Mouse (Mus musculus): ENCODE measurements around the gene Trim41. TPM values are rescaled to one million over a fixed set of nuclear protein-coding genes. Genes with fewer than 3 reads are reported as not detected.
A peak's percentile ranks its signal among the peaks of the same experiment; 100 is the strongest.
"Not testable (repeated sequence)": the region's sequence is repeated elsewhere in the genome, so short reads cannot be mapped to it uniquely, and the experiment has no call there.

Trim41 gene
- polyA plus RNA-seq, 1 experiment from 2014 or later, result 3.2 TPM

GRCm38 (mm10) chr11:48823536-48823972, 6.4 kb upstream of the Trim41 start:
- under 1% methylated on average over 15 of the region's 15 CpGs for WGBS
- peaks cover 20% of the 10 kb centered on the region for H3K4me1 ChIP-seq
- peak overlapping the region; percentile 88 for H3K4me2 ChIP-seq
- H3K27ac ChIP-seq (replicated peaks), result no peak overlapping the region
- H3K27me3 ChIP-seq (replicated peaks), result peaks cover 10% of the 10 kb centered on the region; the same call in 1 of the 2 replicates
- H3K9me3 ChIP-seq, result no peaks in the 10 kb centered on the region; the same call in 1 of the 2 replicates
- H3K4me3 ChIP-seq, result peak overlapping the region; percentile 54
- ATAC-seq (ENCODE audit: extremely low read depth, insufficient number of reproducible peaks, low FRiP score, low TSS enrichment), result no peak
- peak overlapping the region; percentile 72 for H3K9ac ChIP-seq
- no peaks in the 10 kb centered on the region for H3K36me3 ChIP-seq

- Histone ChIP-seq H3K36me3 (no peaks in the 10 kb centered on the region), H3K4me2 (peak overlapping the region; percentile 88), H3K9ac (peak overlapping the region; percentile 37; the same call in 1 of the 2 replicates), H3K9me3 (no peaks in the 10 kb centered on the region; the same call in 1 of the 2 replicates), H3K4me1 (peaks cover 23% of the 10 kb centered on the region), H3K27ac (replicated peaks) (no peak overlapping the region), H3K27me3 (replicated peaks) (peaks cover 10% of the 10 kb centered on the region; the same call in 1 of the 2 replicates), H3K4me3 (peak overlapping the region; percentile 54)
- 34% methylated on average over 14 of the region's 14 CpGs for WGBS
- no peak for ATAC-seq (ENCODE audit: extremely low read depth, insufficient number of reproducible peaks, low FRiP score, low TSS enrichment)
Observed at GRCm38 (mm10) chr11:48822768-48823512, 5.8 kb upstream of the Trim41 start.

- Histone ChIP-seq H3K27me3 (replicated peaks) (peaks cover 10% of the 10 kb centered on the region; the same call in 1 of the 2 replicates), H3K4me1 (peaks cover 16% of the 10 kb centered on the region)
- ATAC-seq (ENCODE audit: extremely low read depth, insufficient number of reproducible peaks, low FRiP score, low TSS enrichment); H3K9ac ChIP-seq; H3K4me3 ChIP-seq; H3K27ac ChIP-seq (replicated peaks); H3K36me3 ChIP-seq; H3K9me3 ChIP-seq; H3K4me2 ChIP-seq: not testable (repeated sequence)
- 74% methylated on average over 14 of the region's 14 CpGs for WGBS
Observed at GRCm38 (mm10) chr11:48821299-48821698, 4.1 kb upstream of the Trim41 start.

- ATAC-seq (ENCODE audit: extremely low read depth, insufficient number of reproducible peaks, low FRiP score, low TSS enrichment), result no peak
- peaks cover 26% of the 10 kb centered on the region for H3K4me1 ChIP-seq
- H3K27ac ChIP-seq (replicated peaks), result peak overlapping the region; percentile 55
- H3K4me2 ChIP-seq, result no peak overlapping the region
- H3K9ac ChIP-seq, result no peak overlapping the region
- H3K27me3 ChIP-seq (replicated peaks), result peaks cover 10% of the 10 kb centered on the region; the same call in 1 of the 2 replicates
- peaks cover 6% of the 10 kb centered on the region for H3K36me3 ChIP-seq
- no peaks in the 10 kb centered on the region for H3K9me3 ChIP-seq
- no peak overlapping the region for H3K4me3 ChIP-seq
Observed at GRCm38 (mm10) chr11:48820308-48820674, 3.1 kb upstream of the Trim41 start.

- H3K9ac ChIP-seq, result no peak overlapping the region
- H3K36me3 ChIP-seq, result peaks cover 11% of the 10 kb centered on the region
- H3K4me2 ChIP-seq, result no peak overlapping the region
- 57% methylated on average over 7 of the region's 7 CpGs for WGBS
- peaks cover 7% of the 10 kb centered on the region; the same call in 1 of the 2 replicates for H3K27me3 ChIP-seq (replicated peaks)
- no peak overlapping the region for H3K4me3 ChIP-seq
- no peaks in the 10 kb centered on the region for H3K9me3 ChIP-seq
- peak overlapping the region; percentile 55 for H3K27ac ChIP-seq (replicated peaks)
- ATAC-seq (ENCODE audit: extremely low read depth, insufficient number of reproducible peaks, low FRiP score, low TSS enrichment), result no peak
- peaks cover 31% of the 10 kb centered on the region for H3K4me1 ChIP-seq
Observed at GRCm38 (mm10) chr11:48819614-48820307, 2.6 kb upstream of the Trim41 start.

GRCm38 (mm10) chr11:48818346-48818745, 1.2 kb upstream of the Trim41 start:
- under 1% methylated on average over 16 of the region's 16 CpGs for WGBS
- Histone ChIP-seq H3K27me3 (replicated peaks) (no peaks in the 10 kb centered on the region), H3K4me1 (peaks cover 28% of the 10 kb centered on the region), H3K9ac (peak overlapping the region; percentile 96), H3K36me3 (peaks cover 24% of the 10 kb centered on the region), H3K27ac (replicated peaks) (peak overlapping the region; percentile 99), H3K9me3 (no peaks in the 10 kb centered on the region), H3K4me2 (peak overlapping the region; percentile 94), H3K4me3 (peak overlapping the region; percentile 80)
- ATAC-seq (ENCODE audit: extremely low read depth, insufficient number of reproducible peaks, low FRiP score, low TSS enrichment), result no peak

- H3K9me3 ChIP-seq, result no peaks in the 10 kb centered on the region
- no peak for ATAC-seq (ENCODE audit: extremely low read depth, insufficient number of reproducible peaks, low FRiP score, low TSS enrichment)
- H3K36me3 ChIP-seq, result peaks cover 29% of the 10 kb centered on the region
Observed at GRCm38 (mm10) chr11:48817794-48818193, 641 bp upstream of the Trim41 start.

GRCm38 (mm10) chr11:48816281-48816781, 822 bp downstream of the Trim41 start:
- H3K4me3 ChIP-seq, result peak overlapping the region; percentile 80
- H3K27ac ChIP-seq (replicated peaks), result peak overlapping the region; percentile 99
- peak overlapping the region; percentile 94 for H3K4me2 ChIP-seq
- H3K36me3 ChIP-seq, result peaks cover 44% of the 10 kb centered on the region
- no peaks in the 10 kb centered on the region for H3K27me3 ChIP-seq (replicated peaks)
- H3K9ac ChIP-seq, result peak overlapping the region; percentile 96
- peaks cover 28% of the 10 kb centered on the region for H3K4me1 ChIP-seq
- 2% methylated on average over 23 of the region's 23 CpGs for WGBS
- H3K9me3 ChIP-seq, result no peaks in the 10 kb centered on the region
- ATAC-seq (ENCODE audit: extremely low read depth, insufficient number of reproducible peaks, low FRiP score, low TSS enrichment), result peak; percentile 1; the same call in 1 of the 2 replicates

More at GRCm38 (mm10) chr11:48817794-48818193, 641 bp upstream of the Trim41 start:
- Histone ChIP-seq H3K27me3 (replicated peaks) (no peaks in the 10 kb centered on the region), H3K9ac (peak overlapping the region; percentile 96), H3K4me1 (peaks cover 28% of the 10 kb centered on the region), H3K4me2 (peak overlapping the region; percentile 94), H3K27ac (replicated peaks) (peak overlapping the region; percentile 99), H3K4me3 (peak overlapping the region; percentile 80)
- WGBS, result 4% methylated on average over 9 of the region's 9 CpGs

GRCm38 (mm10) chr11:48815851-48816250, 1.3 kb downstream of the Trim41 start:
- WGBS, result 74% methylated on average over 16 of the region's 16 CpGs
- H3K4me1 ChIP-seq, result peaks cover 28% of the 10 kb centered on the region
- peak overlapping the region; percentile 96 for H3K9ac ChIP-seq
- H3K4me3 ChIP-seq, result peak overlapping the region; percentile 80
- ATAC-seq (ENCODE audit: extremely low read depth, insufficient number of reproducible peaks, low FRiP score, low TSS enrichment), result no peak
- H3K4me2 ChIP-seq, result peak overlapping the region; percentile 94
- H3K27me3 ChIP-seq (replicated peaks), result no peaks in the 10 kb centered on the region
- H3K27ac ChIP-seq (replicated peaks), result 0 out of 2 replicates have a peak overlapping the region, but pooled peaks have one; percentile 99
- H3K36me3 ChIP-seq, result peaks cover 48% of the 10 kb centered on the region
- H3K9me3 ChIP-seq, result no peaks in the 10 kb centered on the region

GRCm38 (mm10) chr11:48813782-48814181, 3.4 kb downstream of the Trim41 start:
- H3K9ac ChIP-seq, result 0 out of 2 replicates have a peak overlapping the region, but pooled peaks have one; percentile 33
- peaks cover 33% of the 10 kb centered on the region for H3K4me1 ChIP-seq
- no peak overlapping the region for H3K4me2 ChIP-seq
- no peaks in the 10 kb centered on the region for H3K27me3 ChIP-seq (replicated peaks)
- H3K9me3 ChIP-seq, result no peaks in the 10 kb centered on the region
- H3K36me3 ChIP-seq, result peaks cover 69% of the 10 kb centered on the region
- H3K4me3 ChIP-seq, result no peak overlapping the region
- H3K27ac ChIP-seq (replicated peaks), result no peak overlapping the region
- no peak for ATAC-seq (ENCODE audit: extremely low read depth, insufficient number of reproducible peaks, low FRiP score, low TSS enrichment)

- Histone ChIP-seq H3K9me3 (no peaks in the 10 kb centered on the region), H3K4me3 (no peak overlapping the region), H3K9ac (no peak overlapping the region), H3K36me3 (peaks cover 98% of the 10 kb centered on the region), H3K4me2 (no peak overlapping the region), H3K4me1 (peaks cover 24% of the 10 kb centered on the region), H3K27me3 (replicated peaks) (no peaks in the 10 kb centered on the region), H3K27ac (replicated peaks) (no peak overlapping the region)
- no peak for ATAC-seq (ENCODE audit: extremely low read depth, insufficient number of reproducible peaks, low FRiP score, low TSS enrichment)
- WGBS, result 80% methylated on average over 2 of the region's 2 CpGs
Observed at GRCm38 (mm10) chr11:48810142-48810541, 7.0 kb downstream of the Trim41 start.

Measured in heart, embryonic 13.5 days (tissue).